Mouse (Mus musculus) heart, postnatal 36 days (tissue): ENCODE measurements around the gene Pigk. TPM values are rescaled to one million over a fixed set of nuclear protein-coding genes. Genes with fewer than 3 reads are reported as not detected.
A peak's percentile ranks its signal among the peaks of the same experiment; 100 is the strongest.

Experiments used
- DNase-seq, 2 experiments: peaks; one replicate each; pipeline ENCODE4 v3.0.0; 2021 to 2022
- intact Hi-C: fragments of 180-260 bp; cut with DNase I; formaldehyde crosslinking; loops from one replicate; pipeline ENCODE4 v1.15.1; 2025
- total RNA-seq, 2 experiments: library from RNA; stranded (reverse); gene quantifications; 2 replicates each; pipeline ENCODE4 v1.2.3; 2021

Pigk gene
- total RNA-seq, 2 experiments from 2014 or later = 25.0 to 25.4 TPM

- no peak for DNase-seq
- intact Hi-C loops = no loop called here
These were observed 212.3 kb downstream of the Pigk start for GRCm38 (mm10) chr3:152926166-152926565.

- intact Hi-C loops = no loop called here
These were observed 214.5 kb downstream of the Pigk start for GRCm38 (mm10) chr3:152928287-152928975.

GRCm38 (mm10) chr3:152929256-152929787 lies 215.4 kb downstream of the Pigk start:
- intact Hi-C loops = no loop called here

More at GRCm38 (mm10) chr3:152928287-152928975, 214.5 kb downstream of the Pigk start:
- DNase-seq = no peak

GRCm38 (mm10) chr3:152929788-152930281 lies 215.9 kb downstream of the Pigk start:
- intact Hi-C loops = no loop called here
- DNase-seq = no peak

More at GRCm38 (mm10) chr3:152929256-152929787, 215.4 kb downstream of the Pigk start:
- DNase-seq = no peak

GRCm38 (mm10) chr3:152931354-152931753 lies 217.5 kb downstream of the Pigk start:
- no peak for DNase-seq
- intact Hi-C loops = no loop called here

- intact Hi-C loops = no loop called here
- no peak for DNase-seq
These were observed 218.2 kb downstream of the Pigk start for GRCm38 (mm10) chr3:152932096-152932495.

GRCm38 (mm10) chr3:152932544-152932943 lies 218.6 kb downstream of the Pigk start:
- DNase-seq = no peak
- intact Hi-C loops = no loop called here

- intact Hi-C loops = no loop called here
- no peak for DNase-seq
These were observed 219.8 kb downstream of the Pigk start for GRCm38 (mm10) chr3:152933737-152934136.

GRCm38 (mm10) chr3:152936313-152936712 lies 222.4 kb downstream of the Pigk start:
- intact Hi-C loops = no loop called here

GRCm38 (mm10) chr3:152941671-152942070 lies 227.8 kb downstream of the Pigk start:
- DNase-seq = no peak
- intact Hi-C loops = no loop called here

More at GRCm38 (mm10) chr3:152936313-152936712, 222.4 kb downstream of the Pigk start:
- DNase-seq = no peak

GRCm38 (mm10) chr3:152942985-152943384 lies 229.1 kb downstream of the Pigk start:
- intact Hi-C loops = no loop called here
- peak in 1 of 2 experiments; percentile 2 for DNase-seq

GRCm38 (mm10) chr3:152944766-152945165 lies 230.9 kb downstream of the Pigk start:
- intact Hi-C loops = no loop called here
- peak in 1 of 2 experiments; percentile 5 for DNase-seq

GRCm38 (mm10) chr3:152947031-152947640 lies 233.2 kb downstream of the Pigk start:
- DNase-seq = no peak
- intact Hi-C loops = no loop called here

- no peak for DNase-seq
- intact Hi-C loops = no loop called here
These were observed 234.7 kb downstream of the Pigk start for GRCm38 (mm10) chr3:152948556-152948955.

GRCm38 (mm10) chr3:152949233-152949777 lies 235.4 kb downstream of the Pigk start:
- intact Hi-C loops = no loop called here
- DNase-seq = no peak

GRCm38 (mm10) chr3:152950299-152950698 lies 236.4 kb downstream of the Pigk start:
- DNase-seq = no peak
- intact Hi-C loops = no loop called here

GRCm38 (mm10) chr3:152950914-152951313 lies 237.0 kb downstream of the Pigk start:
- intact Hi-C loops = no loop called here
- DNase-seq = no peak

- intact Hi-C loops = no loop called here
- DNase-seq = no peak
These were observed 238.0 kb downstream of the Pigk start for GRCm38 (mm10) chr3:152951634-152952545.

- intact Hi-C loops = no loop called here
- DNase-seq = no peak
These were observed 242.1 kb downstream of the Pigk start for GRCm38 (mm10) chr3:152956038-152956437.

GRCm38 (mm10) chr3:152956771-152957170 lies 242.9 kb downstream of the Pigk start:
- intact Hi-C loops = no loop called here
- no peak for DNase-seq
